Mouse (Mus musculus) limb, embryonic 14.5 days (tissue): ENCODE data around the gene Hnrnpa2b1. TPM values are rescaled to one million over a fixed set of nuclear protein-coding genes. Genes with fewer than 3 reads are reported as not detected.

Experiments used
- ATAC-seq: fragments of 200-750 bp; cut with Nextera tagmentation; 2 replicates; pipeline ENCODE4 v1.8.0; 2017; ENCODE audit warnings: low read depth, moderate number of reproducible peaks, moderate TSS enrichment; ENCODE audit not compliant: low FRiP score
- DNase-seq: peaks from one replicate; pipeline ENCODE4 v3.0.0-alpha.2; 2015; ENCODE audit warnings: low spot score
- H3K27ac ChIP-seq: fragments of 300-500 bp; sonication (generic); replicated peaks from 2 replicates; pipeline ENCODE4 v1.5.1; 2014; ENCODE audit warnings: low read depth, mild to moderate bottlenecking, low read length, moderate library complexity, mixed read lengths
- H3K27me3 ChIP-seq: fragments of 300-500 bp; sonication (generic); 2 replicates; pipeline ENCODE4 v1.6.1; 2014; ENCODE audit warnings: low read length, mixed read lengths; ENCODE audit not compliant: control insufficient read depth, insufficient read depth
- H3K36me3 ChIP-seq: fragments of 300-500 bp; sonication (generic); 2 replicates; pipeline ENCODE4 v1.6.1; 2014; ENCODE audit warnings: mild to moderate bottlenecking, low read length, moderate library complexity, mixed read lengths; ENCODE audit not compliant: control insufficient read depth, insufficient read depth
- H3K4me1 ChIP-seq: fragments of 300-500 bp; sonication (generic); 2 replicates; pipeline ENCODE4 v1.6.1; 2014; ENCODE audit warnings: antibody characterized with exemption, low read length, mixed read lengths; ENCODE audit not compliant: control insufficient read depth, insufficient read depth
- H3K4me2 ChIP-seq: fragments of 300-500 bp; sonication (generic); replicated peaks from 2 replicates; pipeline ENCODE4 v1.6.1; 2014; ENCODE audit warnings: low read depth, mild to moderate bottlenecking, low read length, moderate library complexity; ENCODE audit not compliant: severe bottlenecking
- H3K4me3 ChIP-seq: fragments of 300-500 bp; sonication (generic); replicated peaks from 2 replicates; pipeline ENCODE4 v1.5.1; 2014; ENCODE audit warnings: low read length
- H3K9ac ChIP-seq: fragments of 300-500 bp; sonication (generic); 2 replicates; pipeline ENCODE4 v1.6.1; 2014; ENCODE audit warnings: mild to moderate bottlenecking, low read depth, low read length, moderate library complexity; ENCODE audit not compliant: severe bottlenecking
- H3K9me3 ChIP-seq: fragments of 300-500 bp; sonication (generic); 2 replicates; pipeline ENCODE4 v1.6.1; 2016; ENCODE audit warnings: low read length; ENCODE audit not compliant: control insufficient read depth
- POLR2A ChIP-seq: fragments of 200-500 bp; IDR thresholded peaks from 2 replicates; pipeline ENCODE4 v1.8.0; 2012; ENCODE audit warnings: inconsistent platforms, mild to moderate bottlenecking, moderate library complexity, borderline replicate concordance; ENCODE audit not compliant: insufficient read depth, insufficient read length; ENCODE audit errors: extremely low read depth
- WGBS: fragments of 180-500 bp; shearing (Covaris S2); extraction: QIAGEN DNeasy Blood & Tissue Kit; methylation state at CpG from one replicate; pipeline ENCODE4 v1.1.7; 2014; 5-methylcytosine and 5-hydroxymethylcytosine counted together
- polyA plus RNA-seq, 2 experiments: library from polyadenylated mRNA; depleted of rRNA in 1 of 2; stranded (reverse) in 1 of 2; unstranded in 1 of 2; fragments of >200 nt; fragmentation: Nextera tagmentation in 1 of 2; extraction: Ambion mirVana in 1 of 2; gene quantifications; 2 replicates each; pipeline versions ENCODE4 v1.2.1 to v1.2.3; 2012 to 2014

The Hnrnpa2b1 gene
- polyA plus RNA-seq, 2 experiments, result 1,002 to 1,691 TPM

GRCm38 (mm10) chr6:51434270-51434669 lies 35.4 kb downstream of the Hnrnpa2b1 start:
- TF ChIP-seq POLR2A, result no peak
- peaks cover 13% of the 10 kb centered on the region for H3K4me1 ChIP-seq
- H3K4me2 ChIP-seq, result no peak overlapping the region
- no peak overlapping the region for H3K27ac ChIP-seq
- H3K4me3 ChIP-seq, result no peak overlapping the region
- no peaks in the 10 kb centered on the region for H3K36me3 ChIP-seq
- WGBS, result 39% methylated on average over 7 of the region's 7 CpGs
- DNase-seq, result no peak
- H3K9me3 ChIP-seq, result no peaks in the 10 kb centered on the region
- no peak for ATAC-seq
- peaks cover 24% of the 10 kb centered on the region for H3K27me3 ChIP-seq
- no peak overlapping the region for H3K9ac ChIP-seq

DNA sequence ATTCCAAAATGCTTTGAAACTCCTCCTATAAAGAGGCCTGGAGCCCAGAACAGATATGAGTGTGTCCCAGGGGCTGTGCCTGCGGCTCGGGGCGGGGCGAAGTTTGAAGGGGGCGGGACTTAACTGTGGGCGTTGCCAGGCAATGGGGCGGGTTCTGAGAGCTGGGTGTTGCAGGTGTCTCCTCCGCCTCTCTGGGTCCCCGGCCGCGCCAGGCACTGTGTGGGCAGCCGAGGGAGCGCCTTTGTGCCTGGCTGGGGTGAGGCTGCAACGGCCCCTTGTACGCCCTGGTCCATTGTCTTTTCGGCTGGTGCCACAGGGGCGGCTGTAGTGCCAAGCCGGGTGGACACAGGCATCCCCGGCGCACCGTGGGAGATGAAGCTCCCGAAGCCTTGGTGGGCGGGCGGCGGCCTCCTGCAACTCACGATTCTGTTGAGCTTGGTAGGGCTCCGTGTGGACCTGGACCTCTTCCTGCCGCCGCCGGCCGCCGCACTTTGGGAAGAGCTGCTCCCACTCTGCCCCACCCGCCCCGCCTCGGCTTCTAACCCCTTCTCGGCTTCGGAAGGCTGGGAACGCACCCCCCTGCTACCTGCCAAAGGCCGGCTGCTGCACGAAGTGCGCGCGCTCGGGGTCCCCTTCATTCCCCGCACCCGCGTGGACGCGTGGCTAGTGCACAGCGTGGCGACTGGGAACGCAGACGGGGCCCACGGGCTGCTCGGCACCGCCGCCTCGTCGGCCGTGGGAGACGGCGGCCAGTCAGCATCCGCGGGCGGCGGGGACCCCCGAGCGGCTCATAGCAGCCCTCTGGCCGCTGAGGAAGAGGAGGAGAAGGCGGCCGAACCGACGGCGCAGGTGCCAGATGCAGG lies 36.9 kb downstream of the Hnrnpa2b1 start, which contains the start of gene Nfe2l3:
Nfe2l3 (plus strand) TSS at position 136 of the 863 bp plus-strand sequence.
- Histone ChIP-seq H3K36me3 (no peaks in the 10 kb centered on the region), H3K4me2 (peak within 1 kb of the TSS; percentile 97), H3K27me3 (peaks cover 24% of the 10 kb centered on the region), H3K4me3 (peak within 1 kb of the TSS; percentile 50), H3K27ac (no peak within 1 kb of the TSS), H3K9ac (peak within 1 kb of the TSS; percentile 57), H3K9me3 (no peaks in the 10 kb centered on the region), H3K4me1 (peaks cover 13% of the 10 kb centered on the region)
- no peak for TF ChIP-seq POLR2A
- WGBS, result under 1% methylated on average over 69 of the region's 74 CpGs
- no peak for DNase-seq
- peak; percentile 44; the same call in 1 of the 2 replicates for ATAC-seq

DNA sequence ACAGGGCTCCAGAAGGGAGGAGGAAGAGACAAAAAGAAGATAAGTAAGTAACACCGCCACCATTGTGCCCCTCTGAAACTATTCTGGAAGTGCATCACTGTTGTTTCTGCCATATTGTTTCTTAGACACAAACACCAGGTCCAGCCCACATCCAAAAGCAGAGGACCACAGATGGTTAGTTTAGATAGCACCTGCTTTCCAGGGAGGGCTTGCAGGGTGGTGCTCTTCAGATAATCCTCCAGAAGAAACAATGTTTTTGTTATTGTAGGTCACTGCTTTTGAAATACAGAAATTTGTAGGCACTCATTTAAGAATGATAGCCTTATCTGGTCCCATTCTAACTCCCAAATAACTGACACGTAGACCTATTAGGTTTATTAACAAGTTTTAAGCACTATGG lies 45.2 kb downstream of the Hnrnpa2b1 start:
- H3K4me2 ChIP-seq, result no peak overlapping the region
- H3K4me1 ChIP-seq, result no peaks in the 10 kb centered on the region
- no peaks in the 10 kb centered on the region for H3K9me3 ChIP-seq
- ATAC-seq (no peak), DNase-seq (no peak)
- 93% methylated on average over 2 of the region's 2 CpGs for WGBS
- H3K27ac ChIP-seq, result no peak overlapping the region
- no peak overlapping the region for H3K4me3 ChIP-seq
- H3K27me3 ChIP-seq, result no peaks in the 10 kb centered on the region
- H3K36me3 ChIP-seq, result no peaks in the 10 kb centered on the region
- no peak for TF ChIP-seq POLR2A
- no peak overlapping the region for H3K9ac ChIP-seq

- Histone ChIP-seq H3K4me3 (no peak overlapping the region), H3K27ac (no peak overlapping the region), H3K9ac (no peak overlapping the region), H3K4me2 (no peak overlapping the region), H3K36me3 (no peaks in the 10 kb centered on the region), H3K4me1 (no peaks in the 10 kb centered on the region), H3K27me3 (no peaks in the 10 kb centered on the region), H3K9me3 (no peaks in the 10 kb centered on the region)
- ATAC-seq, result no peak
- TF ChIP-seq POLR2A, result no peak
- no peak for DNase-seq
- WGBS, result 43% methylated on average over 11 of the region's 11 CpGs
Measured at GRCm38 (mm10) chr6:51423466-51424122, 46.1 kb downstream of the Hnrnpa2b1 start.

DNA sequence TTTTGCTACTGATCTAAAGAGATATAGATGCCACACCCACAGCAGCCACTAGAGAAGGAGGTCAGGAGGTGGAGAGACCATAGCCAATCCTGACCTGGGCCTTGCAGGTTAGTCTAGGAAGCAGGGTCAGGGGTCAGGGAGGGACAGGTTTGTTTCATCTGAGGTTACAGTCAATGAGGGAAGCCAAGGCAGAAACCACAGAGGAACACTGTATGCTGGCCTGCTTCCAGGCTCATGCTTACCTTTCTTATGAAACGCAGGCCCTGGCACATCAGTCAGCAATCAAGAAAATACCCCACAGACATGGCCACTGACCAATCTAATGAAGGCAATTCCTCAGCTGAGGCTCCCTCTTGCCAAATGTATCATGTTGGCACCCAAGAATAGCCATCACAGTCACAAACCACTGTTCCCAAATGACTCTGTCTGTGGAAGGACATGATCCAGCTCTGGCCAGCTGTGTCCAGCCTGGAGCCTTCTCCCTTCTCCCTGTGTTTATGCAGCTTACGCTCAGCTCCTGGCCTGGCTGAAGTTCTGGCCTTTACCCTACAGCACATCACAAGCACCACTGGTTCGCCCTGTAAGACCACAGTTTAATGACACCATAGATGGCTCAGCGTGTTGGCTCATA lies 52.3 kb downstream of the Hnrnpa2b1 start:
- 88% methylated on average over 4 of the region's 4 CpGs for WGBS
- no peak overlapping the region for H3K27ac ChIP-seq
- no peaks in the 10 kb centered on the region for H3K9me3 ChIP-seq
- DNase-seq (no peak), ATAC-seq (no peak)
- no peaks in the 10 kb centered on the region for H3K27me3 ChIP-seq
- no peak for TF ChIP-seq POLR2A
- H3K9ac ChIP-seq, result no peak overlapping the region
- H3K36me3 ChIP-seq, result no peaks in the 10 kb centered on the region
- no peaks in the 10 kb centered on the region for H3K4me1 ChIP-seq
- no peak overlapping the region for H3K4me2 ChIP-seq
- no peak overlapping the region for H3K4me3 ChIP-seq
